Mouse (Mus musculus) ovary, postnatal 36 days (tissue): Measurements from ENCODE around the gene Rrad.

Source experiments
- DNase-seq: peaks from one replicate; pipeline ENCODE4 v3.0.0; 2022; ENCODE audit warnings: low spot score, mixed read lengths

Rrad gene

GRCm38 (mm10) chr8:104611613-104612012, 19.5 kb downstream of the Rrad start:
- no peak for DNase-seq

DNA sequence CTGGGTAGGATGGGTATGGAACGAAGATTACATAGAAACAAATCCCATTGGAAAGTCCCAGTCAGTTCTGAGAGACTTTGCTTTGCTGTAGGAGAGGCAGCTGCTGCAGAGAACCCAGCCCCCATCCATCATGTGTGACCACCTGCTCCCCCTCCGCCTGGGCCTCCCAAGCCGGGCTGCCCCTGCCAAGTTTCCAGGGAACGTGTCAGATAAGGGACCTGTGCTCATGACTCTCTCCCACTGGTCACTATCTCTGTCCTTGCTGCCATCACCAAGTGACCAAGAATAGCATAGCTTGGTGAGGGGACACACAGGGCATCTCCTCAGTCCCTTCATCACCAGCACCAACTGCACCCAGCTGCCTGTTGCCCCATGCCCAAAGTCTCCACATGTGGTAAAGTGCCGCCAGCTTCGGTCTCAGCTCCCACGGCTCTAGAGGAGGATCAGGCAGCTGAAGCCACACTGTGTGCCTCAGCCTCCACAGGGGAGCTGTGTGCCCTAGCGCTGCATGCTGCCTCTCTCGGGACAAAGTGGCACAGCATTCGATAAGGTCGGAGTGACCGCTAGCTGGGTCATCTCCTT, 20.9 kb downstream of the Rrad start:
- DNase-seq, result no peak

- no peak for DNase-seq
These were observed 21.9 kb downstream of the Rrad start for GRCm38 (mm10) chr8:104609222-104609621.

DNA sequence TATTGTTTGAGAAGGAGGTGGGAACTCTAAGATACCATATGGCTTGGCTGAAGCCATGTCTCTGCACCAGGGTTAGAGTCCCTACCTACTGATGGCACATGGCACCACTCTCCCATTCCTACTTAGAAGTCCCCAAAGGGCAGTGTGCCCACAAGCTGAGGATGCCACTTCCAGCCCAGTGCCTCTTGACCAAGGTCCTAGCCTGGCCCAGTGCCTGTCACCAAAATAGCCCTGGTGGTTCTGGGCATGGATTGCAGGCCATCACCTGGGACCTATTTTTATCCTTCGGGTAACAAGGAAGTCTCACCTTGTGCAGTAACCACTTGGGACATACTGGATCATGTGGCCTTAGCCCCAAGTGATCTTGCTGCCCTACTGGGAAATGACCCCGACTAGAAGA, 23.2 kb downstream of the Rrad start:
- no peak for DNase-seq

DNA sequence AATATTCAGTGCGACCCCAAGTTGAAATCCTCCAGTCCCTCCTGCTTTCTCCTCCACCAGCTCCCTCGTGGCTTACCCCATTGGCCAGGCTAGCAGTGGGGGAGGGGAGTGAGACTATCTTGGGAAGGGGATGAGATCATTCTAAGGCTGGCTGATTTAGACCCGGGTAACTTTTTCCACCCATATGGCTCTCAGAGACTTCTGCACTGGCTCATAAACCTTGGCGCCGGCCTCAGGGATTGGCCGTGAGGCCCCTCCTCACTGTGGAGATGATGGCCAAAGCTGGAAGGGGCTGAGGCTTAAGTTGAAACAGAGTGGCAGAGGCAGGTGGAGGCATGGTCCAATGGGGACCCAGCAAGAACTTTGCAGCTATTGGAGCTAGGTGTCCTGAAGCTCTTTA, 24.8 kb downstream of the Rrad start:
- DNase-seq, result no peak

DNA sequence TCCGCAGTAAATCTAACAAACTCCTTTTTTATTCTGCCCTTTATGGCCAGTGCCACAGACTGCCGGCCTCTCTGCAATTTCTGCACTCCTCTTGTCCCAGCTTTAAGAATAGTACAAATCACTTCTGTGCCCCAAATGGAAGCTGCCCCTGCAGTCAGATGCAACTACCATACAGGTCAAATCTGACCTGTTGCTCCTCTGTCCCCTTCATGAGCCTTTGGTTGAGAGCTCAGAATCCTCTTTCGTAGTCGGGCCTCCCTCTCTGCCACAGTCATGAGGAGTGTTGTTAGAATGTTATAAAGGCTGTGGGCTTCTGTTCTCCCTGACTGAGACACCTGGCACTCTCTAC, 27.9 kb downstream of the Rrad start:
- no peak for DNase-seq

GRCm38 (mm10) chr8:104602468-104603244, 28.5 kb downstream of the Rrad start:
- DNase-seq, result peak; percentile 85

- no peak for DNase-seq
These were observed 29.2 kb downstream of the Rrad start for GRCm38 (mm10) chr8:104601941-104602371.

GRCm38 (mm10) chr8:104601386-104601785, 29.7 kb downstream of the Rrad start:
- no peak for DNase-seq

- DNase-seq, result no peak
These were observed 32.6 kb downstream of the Rrad start for GRCm38 (mm10) chr8:104598496-104598895.

- DNase-seq, result peak; percentile 34
These were observed 33.5 kb downstream of the Rrad start for GRCm38 (mm10) chr8:104597656-104598055.

DNA sequence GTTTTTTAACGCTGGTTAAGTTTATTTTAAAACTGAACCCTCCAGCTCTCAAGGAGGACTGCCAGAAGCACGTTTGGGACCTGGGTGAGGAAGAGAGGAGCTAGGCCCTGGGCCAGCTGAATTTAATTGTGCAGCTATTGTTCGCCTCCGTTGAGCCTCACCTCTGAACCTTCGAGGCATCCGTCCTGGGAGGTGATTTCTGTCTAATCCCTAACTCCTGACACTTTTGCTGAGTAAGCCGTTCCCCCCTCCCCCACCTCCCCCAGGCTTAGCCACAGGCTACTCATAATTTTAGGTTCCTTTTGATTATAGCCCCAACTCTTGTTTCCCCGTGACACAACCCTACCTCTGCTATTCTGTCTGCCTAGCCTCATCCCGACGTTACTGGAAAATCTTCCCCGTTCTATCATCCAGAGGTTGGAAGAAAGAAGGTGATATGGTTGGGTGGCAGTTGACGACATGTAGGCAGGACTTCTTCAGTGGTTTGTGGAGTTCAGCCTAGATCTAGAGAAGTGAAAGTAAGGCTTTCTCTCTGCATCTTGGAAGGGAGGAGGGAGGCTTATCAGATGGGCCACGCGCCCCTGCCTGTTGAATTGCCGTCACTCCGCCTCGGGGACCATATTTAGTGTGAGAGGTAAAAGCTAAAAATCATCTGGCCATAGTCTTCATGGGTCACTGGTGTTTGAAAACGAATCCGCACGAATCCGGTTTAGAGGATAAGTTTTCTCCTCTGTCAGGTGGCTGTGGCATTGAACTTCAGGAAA, 35.2 kb downstream of the Rrad start:
- DNase-seq, result peak; percentile 40

DNA sequence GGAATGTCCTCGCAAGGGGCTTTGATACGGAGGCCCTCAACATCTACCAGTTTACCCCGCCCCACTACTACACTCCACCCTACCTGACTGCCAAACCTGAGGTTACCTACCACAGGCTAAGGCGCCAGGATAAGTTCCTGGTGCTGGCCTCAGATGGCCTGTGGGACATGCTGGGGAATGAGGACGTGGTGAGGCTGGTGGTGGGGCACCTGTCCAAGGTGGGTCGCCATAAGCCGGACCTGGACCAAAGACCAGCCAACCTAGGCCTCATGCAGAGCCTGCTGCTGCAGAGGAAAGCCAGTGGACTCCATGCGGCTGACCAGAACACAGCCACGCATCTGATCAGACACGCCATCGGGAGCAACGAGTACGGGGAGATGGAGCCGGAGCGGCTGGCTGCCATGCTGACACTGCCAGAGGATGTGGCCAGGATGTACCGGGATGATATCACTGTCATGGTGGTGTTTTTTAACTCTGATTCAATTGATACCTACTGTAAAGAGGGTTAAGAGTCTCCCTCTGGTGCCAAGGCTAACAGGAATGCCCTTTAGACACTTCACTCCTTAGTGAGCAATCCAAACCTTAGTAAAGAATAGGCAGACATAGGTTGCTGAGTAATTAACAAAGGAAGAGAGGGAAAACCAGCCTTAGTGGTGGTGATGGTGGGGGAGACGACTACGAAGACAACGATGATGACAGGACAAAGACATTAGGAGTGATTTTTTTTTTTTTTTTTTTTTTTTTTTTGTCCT, 36.3 kb downstream of the Rrad start:
- DNase-seq, result no peak

DNA sequence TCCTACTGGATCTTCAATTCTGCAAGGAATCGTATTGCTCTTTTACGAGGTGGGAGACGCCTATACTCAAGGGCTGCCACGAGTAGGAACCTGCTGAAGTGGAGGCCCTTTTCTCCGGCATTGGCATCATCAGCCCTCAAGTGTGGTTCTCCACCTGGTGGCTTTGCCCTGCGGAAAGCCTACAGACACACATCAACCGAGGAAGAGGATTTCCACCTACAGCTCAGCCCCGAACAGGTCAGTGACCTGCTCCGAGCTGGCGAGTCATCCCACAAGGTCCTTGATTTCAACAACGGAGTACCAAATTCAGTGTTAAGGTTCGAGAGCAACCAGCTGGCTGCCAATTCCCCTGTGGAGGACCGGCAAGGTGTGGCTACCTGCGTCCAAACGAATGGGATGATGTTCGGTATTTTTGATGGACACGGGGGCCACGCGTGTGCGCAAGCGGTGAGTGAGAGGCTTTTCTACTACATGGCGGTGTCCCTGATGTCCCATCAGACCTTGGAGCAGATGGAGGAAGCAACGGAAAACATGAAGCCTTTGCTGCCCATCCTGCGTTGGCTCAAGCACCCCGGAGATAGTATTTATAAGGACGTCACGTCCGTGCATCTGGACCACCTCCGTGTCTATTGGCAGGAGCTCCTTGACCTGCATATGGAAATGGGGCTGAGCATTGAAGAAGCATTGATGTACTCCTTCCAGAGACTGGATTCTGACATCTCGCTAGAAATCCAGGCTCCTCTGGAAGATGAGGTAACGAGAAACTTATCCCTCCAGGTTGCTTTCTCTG, 37.4 kb downstream of the Rrad start:
- DNase-seq, result no peak

DNA sequence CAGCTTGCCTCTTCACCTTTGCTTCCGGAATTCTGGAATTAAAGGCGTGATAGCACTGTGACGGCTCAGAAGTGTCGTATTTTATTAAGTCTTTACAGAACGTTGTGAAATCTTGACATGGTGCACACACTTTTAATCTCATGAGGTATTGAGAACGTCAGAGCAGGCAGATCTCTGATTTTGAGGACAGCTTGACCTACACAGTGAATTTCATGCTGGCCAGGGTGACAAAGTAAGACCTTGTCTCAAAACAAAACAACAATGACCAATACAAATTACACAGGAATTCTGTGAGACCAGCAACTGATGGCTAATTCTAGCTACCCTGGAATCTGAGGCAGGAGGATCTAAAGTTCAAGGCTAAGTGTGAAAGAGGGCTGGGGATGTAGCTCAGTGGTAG, 38.6 kb downstream of the Rrad start:
- no peak for DNase-seq

- no peak for DNase-seq
These were observed 39.3 kb downstream of the Rrad start for GRCm38 (mm10) chr8:104591856-104592255.

GRCm38 (mm10) chr8:104591133-104591834, 39.8 kb downstream of the Rrad start, which contains the start of gene Pdp2:
Gene Pdp2, plus strand, starts transcription at chr8:104591451.
- peak; percentile 86 for DNase-seq

DNA sequence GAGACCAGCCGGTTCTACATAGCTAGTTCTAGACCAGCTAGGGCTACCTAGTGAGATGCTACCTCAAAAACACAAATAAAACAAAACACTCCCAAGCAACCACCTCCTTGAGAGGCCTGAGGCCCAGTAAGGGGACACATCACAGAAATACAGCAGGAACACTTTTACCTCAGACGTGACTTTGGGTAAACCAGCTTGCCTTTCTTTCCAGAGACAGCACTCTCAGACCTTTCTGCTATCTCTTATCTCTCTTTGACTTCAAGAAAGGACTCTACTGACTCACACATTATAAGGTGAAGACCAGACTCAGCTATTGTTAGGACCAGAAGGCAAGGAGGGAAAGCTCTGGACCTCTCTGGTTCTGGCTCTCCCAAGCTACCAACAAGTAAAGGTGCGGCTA, 40.8 kb downstream of the Rrad start:
- DNase-seq, result no peak

GRCm38 (mm10) chr8:104584522-104584921, 46.6 kb downstream of the Rrad start:
- no peak for DNase-seq
